Mouse (Mus musculus) mouse embryonic stem cell (cell line): ENCODE measurements at regions not wholly inside any gene's neighbourhood (a gene's known extent, or its start where the extent isn't known, plus 50 kb on each side); places are given as distances from the start of the nearest gene placed in this dataset.

Experiments used
- in situ Hi-C, 2 experiments: fragments of 300-500 bp; cut with MboI; formaldehyde crosslinking; loops; 1 replicate in 1 of 2; 3 replicates in 1 of 2; pipeline ENCODE4 v1.14.3; 2019 to 2020; ENCODE audit warnings: low sequenced_read_pairs in 2 of 2, low pct_unique_long_range_greater_than_20kb in 1 of 2, mixed read lengths in 1 of 2; ENCODE audit not compliant: unreplicated experiment in 1 of 2

DNA sequence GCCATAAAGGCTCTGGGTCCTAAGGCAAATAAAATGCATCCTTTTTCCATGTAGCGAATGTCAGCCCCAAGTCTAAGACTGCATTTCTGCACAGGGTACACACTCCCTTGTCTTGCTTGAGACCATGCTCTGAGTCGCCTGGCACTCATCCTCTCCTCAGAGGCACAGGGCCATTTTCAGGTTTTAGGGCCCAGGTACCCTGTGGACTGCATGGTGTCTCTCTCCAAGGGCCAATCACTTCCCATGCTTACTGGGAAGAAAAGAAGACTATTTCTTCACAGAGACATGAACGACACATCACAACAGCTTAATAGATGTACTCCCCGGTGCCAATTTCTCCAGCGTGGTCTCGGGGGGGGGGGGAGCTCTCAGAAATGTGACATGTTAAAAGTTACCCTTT, 434.5 kb upstream of the Cdh4 start:
- in situ Hi-C loops, result no loop called here

DNA sequence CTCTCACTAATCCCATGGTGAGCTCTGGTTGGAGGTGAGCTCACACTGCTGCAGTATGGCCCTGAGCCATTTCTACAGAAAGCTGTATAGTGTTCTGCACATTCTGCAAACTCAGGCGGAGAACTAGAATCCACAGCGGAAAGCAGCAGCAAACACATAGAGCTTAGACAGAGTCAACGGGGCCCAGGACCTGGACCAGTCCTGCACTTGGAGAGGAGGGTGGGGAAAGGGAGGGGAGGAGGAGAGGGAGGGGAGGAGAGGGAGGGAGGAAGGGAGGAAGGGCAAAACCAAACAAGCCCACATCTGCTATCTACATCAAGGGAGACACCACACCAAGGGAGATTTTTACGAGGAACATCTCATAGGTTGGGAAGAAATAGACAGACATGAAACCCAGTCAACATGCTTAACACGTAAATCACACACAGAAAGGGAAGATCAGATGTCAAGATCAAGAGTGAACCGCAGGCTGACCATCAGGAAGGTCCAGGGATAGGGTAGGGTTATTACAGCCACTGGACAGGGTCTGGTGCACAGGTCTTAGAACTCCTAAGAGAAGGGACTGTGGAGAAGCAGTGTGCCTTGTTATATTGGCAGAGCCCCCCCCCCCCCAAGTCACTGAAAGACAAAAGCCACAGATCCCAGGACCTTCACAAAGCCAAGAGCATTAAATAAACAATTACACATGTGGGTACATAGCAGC, 428.2 kb upstream of the Cdh4 start:
- in situ Hi-C loops, result no loop called here

DNA sequence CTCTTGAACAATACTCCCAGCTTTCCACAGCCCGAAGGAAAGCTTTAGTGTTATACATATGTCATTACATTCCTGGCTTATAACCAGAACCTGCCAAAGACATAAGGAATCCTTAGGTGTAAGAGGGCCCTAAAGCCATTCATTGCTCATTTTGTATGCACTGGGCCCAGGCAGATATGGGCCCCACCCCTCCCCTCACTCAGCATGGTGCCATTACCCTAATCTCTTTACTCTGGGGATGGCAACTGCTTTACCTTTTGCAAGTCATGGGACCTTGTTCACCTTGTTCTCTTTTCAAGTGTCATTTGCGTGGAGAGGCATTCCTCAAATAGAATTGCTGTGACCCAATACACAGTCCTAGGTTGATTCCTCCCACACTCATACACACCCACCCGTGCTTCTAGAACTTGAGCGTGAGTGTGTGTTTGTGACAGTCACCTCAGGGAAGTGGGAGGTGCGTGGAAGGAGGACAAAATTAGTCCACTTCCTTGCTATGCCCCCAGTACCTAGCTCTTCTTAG, 419.5 kb upstream of the Cdh4 start:
- in situ Hi-C loops, result no loop called here

DNA sequence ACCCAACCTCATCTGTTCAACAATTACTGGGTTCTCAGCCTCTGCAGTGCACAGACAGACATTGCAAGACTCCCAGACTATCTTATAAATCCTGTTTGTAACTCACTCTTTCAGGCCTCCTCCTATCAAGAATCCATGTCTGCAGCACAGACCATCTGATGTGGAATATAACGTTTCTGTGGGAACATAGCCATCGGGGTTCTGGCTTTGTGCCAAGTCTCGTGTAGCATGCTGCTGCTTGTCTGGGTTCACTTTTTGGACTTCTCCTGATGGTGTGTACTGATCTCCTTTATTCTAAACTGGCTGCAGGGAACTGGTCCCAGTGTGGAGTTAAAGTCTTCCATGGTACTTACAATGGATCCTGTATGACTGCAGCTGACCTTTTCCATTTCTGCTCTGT, 418.0 kb upstream of the Cdh4 start:
- in situ Hi-C loops, result no loop called here

DNA sequence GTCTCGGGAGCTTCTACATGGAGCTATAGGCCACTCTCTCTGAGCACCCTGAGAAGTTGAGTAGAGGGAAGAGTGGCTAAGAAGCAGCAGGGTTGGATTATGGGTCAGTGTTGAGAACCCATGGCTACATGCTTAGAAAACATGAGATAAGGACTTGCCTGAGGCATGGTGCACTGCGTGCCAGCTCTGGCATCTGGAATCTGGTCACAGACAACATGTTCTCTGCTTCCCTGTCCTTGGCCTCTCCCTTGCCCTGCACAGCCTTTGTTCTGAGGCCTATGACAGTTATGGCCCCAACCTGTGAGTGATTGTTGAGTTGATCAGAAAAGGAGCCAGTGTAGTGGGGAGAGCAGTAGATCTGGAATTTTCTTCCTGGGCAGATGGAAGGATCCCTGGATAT, 409.1 kb upstream of the Cdh4 start:
- in situ Hi-C loops, result no loop called here

DNA sequence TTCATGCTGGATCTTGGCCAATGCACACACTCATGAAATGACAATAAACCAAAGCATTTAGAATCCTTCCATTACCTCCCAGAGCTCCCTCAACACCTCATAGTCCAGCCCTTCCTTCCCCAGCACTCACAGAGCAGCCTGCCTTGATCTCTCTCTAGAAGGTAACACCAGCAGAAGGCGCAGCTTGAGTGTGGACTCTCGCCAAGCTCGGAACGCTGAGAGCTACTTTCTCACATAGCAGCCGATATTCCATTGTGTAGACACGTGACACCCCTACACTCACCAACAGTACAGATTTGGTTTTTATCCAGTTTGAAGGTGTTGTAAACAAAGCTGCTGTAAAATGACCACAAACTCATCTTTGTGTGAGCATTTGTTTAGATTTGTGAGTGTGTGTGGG, 406.8 kb upstream of the Cdh4 start:
- in situ Hi-C loops, result no loop called here

DNA sequence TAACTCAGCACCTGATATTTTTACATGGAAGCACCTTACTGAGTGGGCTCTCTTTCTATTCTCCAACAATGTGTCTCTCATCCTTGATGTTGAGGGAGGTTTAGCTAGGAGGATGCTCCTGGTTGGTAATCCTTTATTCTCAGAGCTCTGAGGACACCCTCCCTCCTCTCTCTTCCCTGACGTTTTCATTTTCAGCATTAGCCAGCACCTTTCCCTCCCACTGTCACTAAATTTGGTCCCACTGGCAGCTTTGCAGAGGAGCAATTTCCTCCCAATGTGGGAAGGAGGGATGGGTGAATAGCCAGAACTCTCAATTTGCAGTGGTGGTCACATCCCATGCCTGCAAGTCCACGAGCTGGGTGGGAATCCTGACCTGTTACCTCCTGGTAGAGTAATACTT, 402.5 kb upstream of the Cdh4 start:
- in situ Hi-C loops, result no loop called here

DNA sequence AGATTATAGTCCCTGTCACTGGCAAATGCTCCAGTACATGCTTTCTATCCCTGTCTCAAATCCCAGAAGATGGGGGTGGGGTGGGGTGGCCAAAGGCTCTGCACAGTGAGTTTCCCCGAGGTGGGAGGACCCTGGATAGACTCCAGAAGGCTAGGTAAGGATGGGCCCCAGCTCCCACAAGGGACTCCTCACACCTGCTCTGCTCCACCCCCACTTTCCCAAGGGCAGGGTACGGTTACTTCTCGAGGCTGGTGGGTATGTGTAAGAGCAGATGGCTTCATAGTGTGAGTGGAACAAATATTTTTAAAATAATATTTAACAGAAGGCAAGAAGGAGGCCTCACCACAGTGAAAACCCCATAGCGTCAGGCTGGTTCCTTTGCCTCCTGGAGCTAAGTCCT, 398.6 kb upstream of the Cdh4 start:
- in situ Hi-C loops, result no loop called here

DNA sequence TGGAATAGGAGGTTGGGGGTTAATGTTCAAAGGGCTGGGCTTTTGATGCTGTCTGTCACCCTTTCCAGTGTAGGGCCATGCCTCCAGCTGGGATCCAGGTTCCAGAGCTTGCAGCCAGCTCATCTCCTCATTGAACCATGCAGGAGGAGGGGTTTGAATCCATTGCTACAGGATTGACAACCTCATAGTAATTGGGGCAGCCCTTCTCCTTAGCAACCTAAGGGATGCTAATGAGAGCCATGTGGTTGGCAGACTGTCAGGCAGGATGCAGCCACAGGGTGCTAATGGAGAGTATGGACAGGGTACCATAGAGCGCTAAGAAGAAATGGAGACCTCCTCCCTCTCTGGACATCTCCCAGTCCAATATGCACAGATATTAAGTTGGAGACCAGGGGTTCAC, 396.9 kb upstream of the Cdh4 start:
- in situ Hi-C loops, result no loop called here

DNA sequence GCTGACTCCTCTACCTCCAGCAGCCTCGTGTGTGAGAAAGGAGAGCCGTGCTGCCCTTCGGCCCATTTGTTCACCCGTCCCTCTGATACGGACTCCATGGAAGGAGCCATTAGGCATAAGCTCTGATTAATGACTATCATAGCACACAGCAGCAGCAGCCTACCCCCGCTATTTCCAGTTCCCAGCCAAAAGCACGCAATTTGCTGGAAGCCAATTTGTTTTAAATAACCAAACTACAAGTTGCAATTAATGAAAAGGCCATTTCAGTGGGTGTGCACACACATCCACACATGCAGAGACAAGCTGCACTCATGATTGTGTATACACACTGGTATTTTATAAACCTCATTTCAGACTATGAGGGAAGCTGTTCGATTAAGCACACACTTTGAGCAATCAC, 387.8 kb upstream of the Cdh4 start:
- in situ Hi-C loops, result no loop called here

DNA sequence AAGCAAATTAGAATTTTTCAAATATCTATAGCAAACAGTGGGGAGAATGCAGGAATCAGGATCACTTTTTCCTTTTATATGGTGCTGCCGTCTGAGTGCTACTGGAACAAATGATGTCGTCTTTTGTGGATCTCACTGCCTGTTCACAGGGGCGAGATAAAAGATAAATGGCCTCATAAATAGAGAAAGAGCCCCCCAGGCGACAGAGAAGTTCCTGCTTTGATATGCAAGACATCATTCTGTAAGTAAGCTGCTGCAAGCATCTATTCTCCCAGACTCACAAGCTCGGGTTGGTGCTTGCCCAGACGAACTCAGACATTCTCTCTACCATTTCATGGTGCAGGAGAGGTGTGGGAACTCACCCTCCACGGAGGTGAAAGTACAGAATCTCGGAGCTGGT, 377.6 kb upstream of the Cdh4 start:
- in situ Hi-C loops, result no loop called here

DNA sequence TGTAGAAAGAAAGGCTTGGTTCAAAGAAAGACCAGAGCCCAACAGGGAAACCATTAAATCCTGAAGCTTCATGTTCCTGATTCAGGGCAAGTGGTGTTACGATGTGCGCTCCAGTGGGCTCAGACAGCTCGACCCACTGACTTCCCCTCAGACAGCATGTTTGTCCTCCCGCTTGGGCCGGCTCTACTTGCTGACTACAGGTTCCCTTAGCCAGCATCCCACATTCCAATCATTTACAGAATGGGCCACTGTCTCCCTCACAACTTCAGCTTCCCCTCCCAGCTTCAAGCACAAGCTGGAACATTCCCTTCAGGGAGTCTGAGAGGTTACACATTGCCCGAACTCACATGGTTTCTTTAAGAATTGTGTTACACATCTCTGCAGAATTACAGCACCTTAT, 372.7 kb upstream of the Cdh4 start:
- in situ Hi-C loops, result no loop called here

DNA sequence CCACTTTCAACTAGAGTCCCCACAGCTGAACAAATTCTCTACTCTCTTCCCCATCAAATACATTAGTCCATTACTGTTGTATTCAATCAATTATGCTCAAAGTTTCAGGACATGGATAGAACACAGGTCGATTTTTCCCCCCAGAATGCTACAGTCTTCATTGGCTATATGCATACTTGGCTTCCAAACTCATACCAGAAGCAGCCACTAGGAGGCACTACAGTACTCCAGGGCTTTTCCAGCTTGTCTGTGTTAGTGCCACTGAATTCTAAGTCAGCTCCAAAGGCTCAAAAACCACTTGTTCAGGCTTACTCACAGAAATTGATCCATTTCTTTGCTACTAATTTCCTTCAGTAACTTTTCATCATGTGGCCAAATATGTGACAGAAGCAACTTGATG, 371.9 kb upstream of the Cdh4 start:
- in situ Hi-C loops, result no loop called here

DNA sequence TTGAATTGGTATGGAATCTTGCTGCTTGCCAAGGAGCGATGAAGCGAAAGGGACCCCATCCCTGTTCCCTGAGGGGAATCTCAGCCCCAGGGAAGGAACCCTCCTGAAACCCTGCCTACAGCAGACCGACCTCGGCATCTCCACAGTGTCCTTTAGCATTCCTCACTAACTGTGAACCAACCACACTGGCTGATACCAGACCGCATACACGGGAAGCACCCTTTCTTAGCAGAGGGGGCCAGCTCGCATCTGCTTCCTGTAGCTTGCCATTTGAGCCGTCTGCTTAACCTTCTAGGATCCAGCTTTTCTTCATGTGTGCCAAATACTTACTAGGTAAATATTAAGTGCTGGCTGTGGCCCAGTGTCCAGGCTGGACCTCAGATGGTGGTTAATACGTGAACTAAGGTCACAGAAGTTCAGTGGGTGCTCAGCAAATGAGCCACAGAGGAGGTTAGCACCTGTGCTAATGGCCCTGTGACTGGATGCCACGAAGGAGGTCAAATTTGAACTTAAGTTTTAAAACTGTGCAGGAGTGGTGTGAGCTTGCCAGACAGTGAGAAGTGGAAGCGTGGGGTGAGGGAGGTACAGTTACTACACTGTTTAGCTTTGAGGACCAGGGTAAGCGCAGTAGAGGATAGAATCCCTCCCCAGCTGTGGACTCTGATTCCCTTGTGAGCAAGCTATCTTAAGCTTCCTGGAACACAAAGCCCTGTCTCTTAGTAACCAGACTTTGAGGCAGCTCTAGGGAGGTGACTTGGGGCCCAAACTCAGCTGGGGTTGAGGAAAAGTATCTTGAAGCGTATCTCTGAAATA, 361.6 kb upstream of the Cdh4 start:
- in situ Hi-C loops, result no loop called here

DNA sequence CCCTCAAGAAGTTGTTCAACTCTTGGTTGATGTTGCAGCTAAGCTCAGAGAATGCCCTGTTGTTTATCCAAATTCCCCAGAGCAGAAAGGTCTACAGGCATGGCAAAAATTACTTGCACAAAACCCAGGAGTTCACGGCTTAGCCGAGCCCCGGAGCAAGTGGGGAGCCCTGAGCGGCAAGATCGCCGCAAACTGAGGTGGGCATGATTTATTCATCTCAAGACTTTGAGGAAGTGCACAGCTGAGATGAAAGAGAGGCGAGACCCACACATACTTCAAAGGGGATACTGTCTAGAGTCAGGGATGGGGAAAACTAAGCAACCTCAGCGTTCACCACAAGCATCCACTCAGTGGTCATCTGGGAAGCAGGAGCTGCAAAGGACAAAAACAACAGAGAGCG, 355.3 kb upstream of the Cdh4 start:
- in situ Hi-C loops, result no loop called here

DNA sequence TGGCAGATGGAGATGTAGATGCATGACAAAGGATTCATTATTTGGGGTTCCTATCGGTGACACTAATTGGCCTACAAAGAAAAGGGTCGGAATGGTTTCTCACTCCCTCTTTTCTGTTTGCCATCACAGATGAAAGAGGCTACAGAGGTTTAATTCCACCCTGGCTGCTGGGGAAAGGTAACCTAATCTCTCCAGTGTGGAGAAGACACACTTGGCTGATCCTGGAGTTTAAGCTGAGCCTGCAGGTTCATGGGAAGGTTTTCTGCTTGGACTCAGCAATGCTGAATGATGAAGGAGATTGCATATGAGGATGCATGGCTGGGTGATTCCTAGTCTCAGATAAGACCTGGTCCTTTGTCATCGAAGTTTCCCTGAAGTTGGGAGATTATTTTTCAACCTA, 350.8 kb upstream of the Cdh4 start:
- in situ Hi-C loops, result no loop called here

DNA sequence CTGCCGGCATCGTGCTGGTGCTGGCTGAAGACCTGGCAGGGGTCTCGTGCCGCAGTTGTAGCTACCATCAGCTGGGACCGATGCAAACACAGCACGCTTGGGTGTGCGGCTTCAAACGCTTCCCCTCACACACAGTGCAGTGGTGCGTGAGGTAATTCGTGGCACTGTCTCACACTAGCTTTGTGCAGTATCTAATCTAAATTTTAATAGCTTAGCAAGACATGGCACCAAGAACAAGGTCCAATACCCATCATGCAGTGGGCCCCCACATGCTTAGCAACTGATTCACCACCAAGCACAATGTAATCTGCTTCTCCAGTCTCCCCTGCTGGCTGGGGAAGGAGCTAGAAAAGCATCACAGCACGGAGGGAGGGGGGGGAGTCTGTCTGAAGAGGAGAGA, 348.2 kb upstream of the Cdh4 start:
- in situ Hi-C loops, result no loop called here

DNA sequence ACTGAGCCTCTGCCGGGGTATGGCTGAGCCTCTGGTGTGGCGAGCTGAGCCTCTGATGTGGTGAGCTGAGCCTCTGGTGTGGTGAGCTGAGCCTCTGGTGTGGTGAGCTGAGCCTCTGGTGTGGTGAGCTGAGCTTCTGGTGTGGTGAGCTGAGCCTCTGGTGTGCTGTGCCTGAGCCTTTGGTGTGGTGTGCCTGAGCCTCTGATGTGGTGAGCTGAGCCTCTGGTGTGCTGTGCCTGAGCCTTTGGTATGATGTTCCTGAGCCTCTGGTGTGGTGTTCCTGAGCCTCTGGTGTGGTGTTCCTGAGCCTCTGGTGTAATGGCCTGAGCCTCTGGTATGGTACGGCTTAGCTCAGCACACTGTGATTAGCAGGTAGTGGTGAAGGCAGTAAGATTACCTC, 346.2 kb upstream of the Cdh4 start:
- in situ Hi-C loops, result no loop called here

DNA sequence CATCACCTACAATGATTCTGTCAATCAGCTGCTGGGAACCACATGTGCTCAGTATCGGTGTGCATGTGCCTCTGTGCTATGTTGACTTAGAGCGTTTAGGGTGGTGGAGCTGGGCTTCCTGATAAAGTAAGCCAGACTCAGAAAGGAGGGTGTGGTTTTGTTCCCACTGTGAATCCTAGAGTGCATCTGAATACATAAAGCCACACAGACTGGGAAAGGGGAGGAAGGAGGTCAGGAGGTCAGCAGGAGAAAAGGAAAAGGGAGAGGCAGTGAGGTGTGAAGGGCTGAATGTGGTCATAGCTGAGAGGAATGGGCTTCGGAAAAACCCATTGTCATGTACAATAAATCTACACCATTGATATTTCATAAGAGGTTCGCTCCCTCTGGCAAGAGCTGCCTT, 345.4 kb upstream of the Cdh4 start:
- in situ Hi-C loops, result no loop called here

DNA sequence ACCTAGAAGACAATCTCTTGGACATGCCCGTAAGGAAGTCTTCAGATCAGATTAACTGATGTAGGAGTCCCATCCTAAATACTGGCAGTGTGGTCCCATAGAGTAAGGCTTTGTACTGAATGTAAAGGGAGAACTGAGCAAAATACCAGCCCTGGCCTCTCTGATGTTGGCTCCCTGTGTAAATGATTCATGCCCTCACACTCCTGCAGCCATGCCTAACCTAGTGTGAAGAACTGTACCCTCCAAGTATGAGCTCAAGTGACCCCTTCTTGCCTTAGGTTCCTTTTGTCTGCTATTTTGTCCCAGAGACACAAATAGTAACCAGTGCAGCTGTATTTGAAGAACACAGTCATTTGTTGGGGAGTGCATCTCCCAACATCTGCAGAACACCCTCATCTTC, 342.4 kb upstream of the Cdh4 start:
- in situ Hi-C loops, result no loop called here
